Mouse (Mus musculus) spleen, adult 18-20 months (tissue): ENCODE results near the gene Itgav.

ENCODE experiments used
- DNase-seq, 2 experiments: peaks; one replicate each; pipeline ENCODE4 v3.0.0; 2022; ENCODE audit warnings: mixed read lengths in 2 of 2

Itgav gene

GRCm38 (mm10) chr2:83723921-83724826 is at the start of gene Itgav:
Gene Itgav, plus strand, starts transcription at chr2:83724397.
- DNase-seq, result peak; percentile 94 to 95

GRCm38 (mm10) chr2:83674421-83674820 is 49.8 kb upstream of the Itgav start:
- no peak for DNase-seq

DNA sequence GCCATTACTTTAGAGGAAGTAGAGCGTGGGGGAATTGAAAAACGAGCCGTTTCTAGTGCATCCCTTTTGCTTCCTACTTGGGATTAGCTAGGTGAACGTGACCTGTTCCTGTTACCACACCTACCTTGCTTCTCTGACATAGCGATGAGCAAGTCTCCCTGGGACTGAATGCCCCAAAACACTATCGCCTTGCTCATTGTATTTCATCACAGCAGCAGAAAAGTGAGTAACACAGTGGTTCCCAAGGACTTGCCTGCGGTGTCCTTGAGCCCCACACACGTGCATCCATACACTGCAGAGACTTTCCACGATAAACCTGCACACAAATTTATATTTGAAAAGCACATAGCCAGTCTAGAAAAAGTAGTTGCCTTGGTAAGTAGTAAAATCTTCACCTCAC is 49.3 kb upstream of the Itgav start:
- no peak for DNase-seq

DNA sequence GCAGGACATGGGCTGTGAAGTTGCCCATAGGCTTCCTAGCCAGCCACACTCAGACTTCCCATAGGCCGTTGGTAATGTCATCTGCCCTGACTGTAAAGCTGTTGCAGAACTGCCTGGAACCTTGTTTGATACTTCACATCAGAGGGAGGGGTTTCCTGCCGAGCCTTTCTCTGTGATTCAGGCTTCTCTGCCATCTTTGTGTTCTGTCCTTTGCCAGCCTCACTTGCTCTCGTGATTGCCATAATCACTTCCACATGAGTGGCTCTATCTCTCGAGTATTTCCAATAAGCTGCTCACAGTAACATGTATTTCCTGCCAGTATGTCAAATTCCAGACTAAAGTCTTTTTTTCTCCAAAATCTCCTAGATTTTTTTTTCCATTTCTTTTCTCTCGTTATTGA is 48.5 kb upstream of the Itgav start:
- no peak for DNase-seq

DNA sequence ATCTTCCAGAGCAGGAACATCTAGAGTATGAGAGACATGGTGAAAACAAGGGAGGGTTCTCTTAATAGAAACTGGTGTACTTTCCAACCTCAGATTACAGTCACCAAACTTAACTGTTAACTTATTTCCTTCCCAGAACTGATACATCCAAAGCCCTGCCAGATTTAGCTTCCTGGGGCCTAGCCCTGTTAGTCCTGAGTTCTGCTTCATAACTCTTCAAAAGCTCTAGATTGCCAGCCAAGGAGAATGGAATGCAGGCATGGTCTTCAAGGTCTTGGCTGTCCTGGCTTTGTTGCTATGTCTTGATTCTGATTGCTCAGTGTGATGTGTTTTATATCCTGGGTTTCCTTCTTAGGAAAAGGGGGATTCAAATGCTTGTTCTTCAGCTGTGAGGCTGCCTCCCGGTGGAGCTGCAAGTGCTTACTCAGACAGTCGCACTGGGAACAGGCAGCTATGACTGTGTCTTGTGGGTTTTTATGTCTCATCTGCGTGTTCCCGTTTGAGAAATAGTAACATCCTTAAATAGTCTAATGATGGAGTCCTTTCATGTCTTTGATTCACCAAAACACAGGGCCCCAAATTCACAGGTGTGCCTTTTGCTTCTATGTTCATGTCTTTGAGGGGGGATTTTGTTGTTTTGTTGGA is 47.8 kb upstream of the Itgav start:
- DNase-seq, result no peak

- no peak for DNase-seq
Measured at GRCm38 (mm10) chr2:83681332-83681731, 42.9 kb upstream of the Itgav start.

- DNase-seq, result no peak
Measured at GRCm38 (mm10) chr2:83681785-83682184, 42.4 kb upstream of the Itgav start.

- no peak for DNase-seq
Measured at GRCm38 (mm10) chr2:83682282-83682681, 41.9 kb upstream of the Itgav start.

DNA sequence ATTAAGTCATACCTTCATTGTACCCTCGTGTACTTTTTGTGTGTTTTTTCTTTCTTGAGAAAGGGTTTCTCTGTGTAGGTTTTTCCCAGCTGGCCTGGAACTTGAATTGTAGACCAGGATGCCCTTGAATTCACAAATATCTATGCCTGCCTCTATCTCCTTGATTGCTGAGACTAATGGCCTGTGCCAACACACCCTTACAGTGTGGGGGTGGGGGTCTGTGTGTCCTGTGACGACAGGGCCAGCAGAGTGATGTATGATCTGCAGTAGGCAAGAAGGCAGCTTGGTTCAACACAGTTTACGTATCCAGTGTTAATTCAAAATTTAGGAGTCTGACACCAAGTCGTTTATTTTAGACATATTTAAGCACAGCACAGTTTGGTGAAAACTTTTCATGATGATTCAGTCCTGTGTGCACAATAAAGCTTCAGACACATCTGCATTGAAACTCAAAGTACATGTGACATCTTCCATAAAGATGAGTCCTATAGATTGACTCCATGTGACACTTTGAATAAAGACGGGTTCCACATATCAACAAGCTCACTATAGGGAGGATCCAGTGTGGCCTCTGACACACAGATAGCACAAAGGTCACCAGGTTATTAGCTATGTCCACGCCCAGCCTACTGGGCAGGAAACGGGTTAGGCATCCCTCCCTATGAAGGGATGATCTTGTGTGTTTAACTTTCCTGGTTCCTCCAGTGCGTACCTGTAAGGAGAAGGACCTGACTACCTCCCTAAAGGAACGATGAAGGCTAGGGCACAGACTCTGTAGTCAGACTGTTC is 40.3 kb upstream of the Itgav start:
- no peak for DNase-seq

- DNase-seq, result no peak
Measured at GRCm38 (mm10) chr2:83684691-83685090, 39.5 kb upstream of the Itgav start.

DNA sequence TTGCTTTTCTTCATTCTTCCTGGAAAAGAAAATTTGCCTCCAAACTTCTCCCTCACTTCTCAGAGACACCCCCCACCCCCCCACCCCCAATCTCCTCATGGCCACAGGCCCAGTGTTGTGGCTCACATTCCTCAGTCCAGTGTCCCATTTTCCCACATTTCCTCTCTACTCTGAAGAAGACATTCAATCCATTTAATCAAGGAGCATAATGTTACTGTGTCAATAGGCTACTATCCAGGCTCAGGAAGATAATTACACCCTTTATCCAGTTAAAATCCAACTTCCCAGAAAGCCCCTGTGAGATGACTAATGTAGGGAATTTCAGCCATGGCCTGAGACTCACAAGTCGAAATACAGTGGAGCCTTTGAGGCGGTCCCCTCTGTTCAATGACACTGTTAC is 33.8 kb upstream of the Itgav start:
- no peak for DNase-seq

DNA sequence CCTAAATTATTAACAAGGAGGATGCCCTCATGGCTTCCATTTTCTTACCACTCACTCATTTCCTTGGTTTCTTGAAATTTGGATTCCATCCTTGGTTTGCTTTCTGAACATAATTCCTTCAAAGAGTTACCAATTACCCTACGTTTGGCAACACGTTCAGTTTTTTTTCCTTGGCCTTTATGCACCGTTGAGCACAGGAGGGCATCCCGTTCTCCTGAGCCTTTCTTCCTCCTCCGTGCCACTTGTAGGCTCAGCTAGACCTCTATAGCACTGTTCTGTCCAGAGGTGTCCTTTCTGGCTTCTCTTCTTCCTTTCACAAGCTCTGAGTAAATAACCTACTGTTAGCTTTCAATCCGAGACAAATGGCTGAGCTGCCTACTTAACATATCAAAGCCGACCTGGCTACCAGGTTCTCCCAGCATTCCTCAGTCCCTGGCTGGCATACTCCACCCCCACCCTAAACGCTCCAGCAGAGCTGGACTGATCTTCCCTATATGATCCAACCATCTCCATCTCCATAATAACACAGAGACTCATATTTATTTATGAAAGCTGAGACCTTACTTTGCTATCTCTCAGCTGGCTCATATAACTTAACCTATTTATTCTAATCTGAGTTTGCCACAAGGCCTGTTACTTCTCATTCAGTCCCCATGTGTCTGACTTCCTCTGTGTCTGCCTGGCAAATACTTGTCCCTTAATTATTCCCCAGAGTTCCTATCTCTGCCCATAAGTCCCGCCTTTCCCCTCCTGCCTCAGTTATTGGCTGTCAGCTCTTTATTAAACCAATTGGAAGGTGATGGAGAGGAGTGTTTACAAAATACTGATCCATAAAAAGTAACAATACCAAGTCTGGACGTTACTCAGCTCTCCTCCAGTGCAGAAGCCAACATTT is 31.3 kb upstream of the Itgav start:
- no peak for DNase-seq

- DNase-seq, result no peak
Measured at GRCm38 (mm10) chr2:83694061-83694460, 30.1 kb upstream of the Itgav start.

DNA sequence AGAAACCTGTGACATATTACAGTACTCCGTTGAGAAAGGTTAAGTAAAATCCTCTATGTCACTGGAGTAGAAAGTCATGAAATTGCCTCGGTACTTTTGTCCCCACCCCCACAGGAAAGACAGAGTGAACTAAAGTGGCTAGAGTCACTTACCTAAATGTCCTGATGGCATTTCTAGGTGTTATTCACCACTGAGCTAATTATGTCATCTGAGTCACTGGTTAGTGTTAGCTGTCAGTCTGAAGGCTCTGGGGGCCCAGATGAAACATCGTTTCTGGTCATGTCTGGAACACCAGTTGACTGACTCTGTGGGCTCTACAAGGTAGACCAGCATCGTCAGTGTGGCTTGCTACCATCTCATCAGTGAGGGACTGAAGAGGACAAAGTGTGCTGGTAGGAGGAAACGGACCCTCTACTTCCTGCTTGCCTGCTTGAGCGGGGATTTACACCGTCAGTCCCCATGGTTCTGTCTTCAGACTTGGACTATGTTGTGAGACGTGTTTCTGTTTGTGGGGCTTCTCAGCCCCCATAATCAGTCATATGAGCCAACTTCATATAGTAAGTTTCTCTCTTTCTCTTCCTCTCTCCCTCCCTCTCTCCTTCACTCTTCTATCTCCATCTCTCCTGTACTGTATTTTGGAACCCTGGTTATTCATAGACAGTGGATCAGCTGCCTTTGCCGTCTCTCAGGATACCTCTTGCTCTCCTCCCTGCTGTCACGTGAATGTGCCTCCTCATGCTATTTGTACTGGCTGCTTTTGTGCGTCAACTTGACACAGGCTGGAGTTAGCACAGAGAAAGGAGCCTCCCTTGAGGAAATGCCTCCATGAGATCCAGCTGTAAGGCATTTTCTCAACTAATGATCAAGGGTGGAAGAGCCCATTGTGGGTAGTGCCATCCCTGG is 28.6 kb upstream of the Itgav start:
- no peak for DNase-seq

- DNase-seq, result no peak
Measured at GRCm38 (mm10) chr2:83698484-83698883, 25.7 kb upstream of the Itgav start.

GRCm38 (mm10) chr2:83699324-83699723 is 24.9 kb upstream of the Itgav start:
- no peak for DNase-seq

DNA sequence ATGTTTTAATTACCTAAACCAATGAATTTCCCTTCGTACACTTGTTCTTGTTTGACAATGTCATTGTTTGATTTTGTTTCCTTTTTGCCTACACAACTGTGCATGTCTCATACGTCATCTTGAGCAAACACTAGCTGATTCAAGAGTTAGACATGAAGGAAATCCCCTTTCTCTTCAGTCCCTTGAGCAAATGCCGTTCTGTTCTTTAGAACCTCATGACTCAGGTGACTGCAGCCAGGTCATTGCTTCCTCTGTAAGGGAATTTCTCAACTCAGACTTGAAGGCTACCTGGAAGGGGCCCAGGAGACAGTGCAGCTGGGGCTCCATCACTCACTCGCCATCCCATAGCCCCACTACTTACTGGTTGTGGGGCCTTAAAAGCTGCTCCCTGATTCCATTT is 23.5 kb upstream of the Itgav start:
- no peak for DNase-seq

GRCm38 (mm10) chr2:83702411-83702810 is 21.8 kb upstream of the Itgav start:
- no peak for DNase-seq

DNA sequence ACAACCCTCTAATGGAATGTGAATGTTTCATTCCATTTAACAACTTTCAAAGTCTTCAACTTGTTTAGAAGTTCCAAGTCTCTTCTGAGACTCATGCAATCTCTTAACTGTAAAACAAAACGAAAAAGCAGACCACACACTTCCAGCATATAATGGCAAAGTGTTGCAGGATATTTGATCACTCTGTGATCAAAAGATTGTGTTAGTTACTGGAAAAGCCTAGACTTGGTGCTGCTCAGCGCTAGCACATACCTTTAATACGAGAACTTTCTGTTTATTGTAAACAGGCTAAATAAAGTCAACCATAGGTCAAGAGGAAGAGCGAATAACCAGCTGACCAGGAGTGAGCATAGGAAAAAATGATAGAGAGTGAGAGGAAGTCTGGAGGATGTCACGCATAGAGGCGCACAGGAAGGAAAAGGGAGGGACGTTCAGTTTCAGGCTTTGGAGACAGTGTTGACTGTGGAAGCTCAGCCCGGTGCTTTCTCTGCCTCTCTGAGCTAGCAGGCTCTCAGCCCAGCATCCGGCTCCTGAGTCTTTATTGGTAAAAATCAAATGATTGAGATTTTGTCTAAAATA is 18.5 kb upstream of the Itgav start:
- DNase-seq, result no peak

GRCm38 (mm10) chr2:83709896-83710524 is 14.2 kb upstream of the Itgav start:
- DNase-seq, result no peak
